Mouse (Mus musculus) liver, embryonic 14.5 days (tissue): Measurements from ENCODE around the gene Pbx1.

Experiments used
- CTCF ChIP-seq: IDR thresholded peaks from 2 replicates; pipeline ENCODE4 v1.5.1; 2016; ENCODE audit warnings: antibody characterized with exemption, low read depth, control low read depth
- EP300 ChIP-seq: IDR thresholded peaks from 2 replicates; pipeline ENCODE4 v1.6.1; 2016; ENCODE audit warnings: antibody characterized with exemption, low read depth

- TF ChIP-seq EP300 (no peak), CTCF (no peak)
These were observed 267.1 kb downstream of the Pbx1 start for GRCm38 (mm10) chr1:168164945-168165344.
